Mouse (Mus musculus): ENCODE measurements around the gene Nono.

The Nono gene

GRCm38 (mm10) chrX:101486487-101487152 lies 57.5 kb downstream of the Nono start:
- peak; percentile 18 for DNase-seq (ENCODE audit: low spot score)

Measured in ovary, postnatal 36 days (tissue).